Mouse (Mus musculus) frontal cortex, adult 2 months (tissue): Measurements from ENCODE around the gene Ppp2r5e. TPM values are rescaled to one million over a fixed set of nuclear protein-coding genes. Genes with fewer than 3 reads are reported as not detected.

Experiments
- DNase-seq, 2 experiments: peaks; one replicate each; pipeline ENCODE4 v3.0.0; 2022; ENCODE audit warnings: low spot score in 1 of 2; ENCODE audit errors: extremely low spot score in 1 of 2
- polyA plus RNA-seq: library from polyadenylated mRNA; depleted of rRNA; stranded (reverse); fragments of >200 nt; gene quantifications from 2 replicates; pipeline ENCODE4 v1.2.3, GENCODE M21; 2012; rRNA removed

The Ppp2r5e gene
- polyA plus RNA-seq = 35.9 and 40.9 TPM in 2 replicates

DNA sequence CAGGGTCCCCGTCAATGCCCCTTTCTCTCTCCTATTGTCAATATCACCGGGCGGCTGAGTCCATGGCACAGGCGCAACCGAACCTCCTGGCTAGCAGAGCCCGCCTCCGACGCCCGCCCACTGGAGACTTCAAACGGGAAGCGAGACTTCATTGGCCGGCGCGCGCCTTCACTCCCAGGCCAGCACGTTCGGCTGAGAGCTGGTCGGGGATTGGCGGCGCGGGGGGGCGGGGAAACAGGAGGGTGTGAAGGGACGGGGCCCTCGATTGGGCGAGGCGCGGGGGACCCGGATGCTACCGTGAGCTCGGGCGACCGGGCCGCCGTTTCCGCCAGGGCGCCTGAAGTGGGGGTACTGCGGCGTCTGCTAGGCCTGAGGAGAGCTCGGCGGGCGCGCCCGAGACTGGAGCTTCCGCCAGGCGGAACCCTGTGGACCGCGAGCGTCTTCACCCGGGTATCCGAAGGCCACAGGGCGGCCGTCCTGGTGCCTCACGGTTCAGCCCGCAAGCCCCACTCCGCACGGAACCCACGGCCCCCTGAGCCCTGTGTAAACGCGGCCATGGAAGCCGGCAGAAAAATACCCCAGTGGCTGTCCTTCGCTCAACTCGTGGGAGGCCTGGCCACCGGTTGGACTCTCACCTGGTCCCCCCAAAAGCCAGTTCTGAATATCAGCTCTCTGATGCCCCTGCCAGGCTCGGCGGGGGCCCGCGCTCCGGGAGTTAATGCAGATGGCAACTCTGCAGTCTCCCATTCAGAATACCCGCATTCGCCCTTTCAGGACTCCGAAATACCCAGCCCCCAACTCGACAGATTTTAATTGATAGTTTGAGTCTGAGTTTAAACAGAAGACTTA is at the start of gene Ppp2r5e:
Gene Ppp2r5e (minus strand): TSS at position 92 of the 849 bp plus-strand sequence.
- peak; percentile 97 to 99 for DNase-seq

DNA sequence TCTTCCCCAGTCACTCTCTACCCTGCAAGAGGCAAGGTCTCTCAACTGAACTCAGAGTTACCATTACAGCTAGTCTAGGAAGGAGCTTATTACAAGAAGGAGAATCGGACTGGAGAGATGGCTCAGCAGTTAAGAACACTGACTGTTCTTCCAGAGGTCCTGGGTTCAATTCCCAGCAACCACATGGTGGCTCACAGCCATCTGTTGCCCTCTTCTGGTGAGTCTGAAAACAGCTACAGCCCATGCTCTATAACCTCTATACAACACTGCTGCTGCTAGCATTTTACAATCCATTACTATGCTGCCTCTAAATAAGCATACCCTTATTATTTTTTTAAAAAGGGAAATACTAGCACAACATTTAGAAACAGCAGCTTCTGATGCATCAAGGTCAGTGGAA is 49.7 kb upstream of the Ppp2r5e start:
- DNase-seq = no peak

DNA sequence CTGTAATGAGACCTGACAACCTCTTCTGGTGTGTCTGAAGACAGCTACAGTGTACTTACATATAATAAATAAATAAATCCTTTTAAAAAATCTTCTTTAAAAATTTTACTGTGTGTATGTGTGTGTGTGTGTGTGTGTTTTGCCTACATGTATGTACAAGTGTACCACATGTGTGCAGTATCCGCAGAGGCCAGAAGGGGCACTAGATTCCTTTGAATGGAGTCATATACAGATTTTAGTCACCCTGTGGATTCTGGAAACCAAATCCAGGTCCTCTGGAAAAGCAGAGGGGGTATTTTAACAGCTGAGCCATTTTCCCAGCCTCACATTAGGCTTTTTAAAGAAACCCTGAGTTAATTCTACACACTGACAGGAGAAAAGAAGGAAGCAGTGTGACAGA is 45.7 kb upstream of the Ppp2r5e start:
- no peak for DNase-seq

DNA sequence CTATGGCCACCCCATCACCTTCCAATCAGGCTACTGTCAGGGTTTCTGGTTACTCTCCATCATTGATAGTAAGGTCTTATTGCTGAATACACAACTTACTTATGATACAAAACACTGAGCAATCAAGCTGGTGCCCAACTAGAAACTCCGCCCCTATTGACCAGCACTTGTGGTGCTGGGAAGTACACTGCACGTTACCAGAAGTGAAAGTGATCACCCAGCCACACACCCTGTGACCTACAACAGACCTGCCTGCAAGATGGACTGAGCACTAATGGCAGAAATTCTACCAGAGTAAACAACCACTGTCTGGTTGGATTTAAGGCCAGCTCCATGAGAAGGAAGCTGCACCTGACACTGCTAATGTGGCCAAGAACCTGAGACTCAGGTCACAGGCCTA is 42.3 kb upstream of the Ppp2r5e start:
- DNase-seq = no peak

DNA sequence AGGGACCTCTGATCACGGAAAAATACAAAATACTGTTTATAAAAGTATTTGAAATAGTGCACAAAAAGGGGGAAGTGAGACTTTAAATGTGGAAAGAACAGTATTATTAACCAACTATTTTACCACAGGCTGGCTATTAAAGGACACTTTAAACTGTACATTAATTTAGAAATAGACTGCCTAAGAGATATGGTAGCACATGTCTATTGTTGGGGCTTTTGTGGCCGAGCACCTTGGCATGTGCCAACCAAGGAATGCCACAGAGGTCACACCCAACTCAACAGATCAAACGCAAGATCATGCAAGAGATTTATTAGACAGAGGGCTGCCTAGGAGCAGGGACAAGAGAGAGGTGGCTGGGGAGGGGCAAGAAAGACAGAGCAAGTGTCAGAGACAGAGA is 41.1 kb upstream of the Ppp2r5e start:
- DNase-seq = no peak

DNA sequence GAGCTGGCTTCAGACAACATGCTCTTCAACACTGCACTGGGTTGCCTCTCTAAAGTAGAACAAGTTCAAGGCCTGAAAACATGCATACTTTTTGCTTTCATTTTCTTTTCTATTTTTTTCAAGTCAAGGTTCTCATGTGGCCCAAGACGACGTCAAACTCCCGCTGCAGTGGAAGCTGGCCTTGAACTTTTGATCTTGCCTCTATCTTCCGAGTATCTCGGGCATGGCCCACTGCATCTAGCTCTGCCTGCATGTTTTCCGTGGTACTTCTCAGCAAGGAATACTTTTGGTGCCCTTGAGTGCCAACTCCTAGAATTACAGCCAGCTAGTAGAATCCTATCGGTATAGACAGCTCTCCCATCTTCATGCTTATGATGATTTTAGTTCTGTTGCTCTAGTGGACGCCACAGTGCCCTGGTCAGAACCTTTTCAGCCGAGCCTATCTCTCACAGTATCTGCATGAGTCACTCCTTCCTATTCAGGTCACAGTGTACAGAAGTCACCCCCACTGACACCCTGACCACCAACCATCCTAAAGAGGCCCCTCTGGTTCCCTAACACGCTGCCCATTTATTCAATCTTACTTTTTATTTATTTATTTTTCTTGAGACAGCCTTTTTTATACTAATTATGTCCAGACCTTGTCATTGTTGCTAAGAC is 39.9 kb upstream of the Ppp2r5e start:
- DNase-seq = no peak

DNA sequence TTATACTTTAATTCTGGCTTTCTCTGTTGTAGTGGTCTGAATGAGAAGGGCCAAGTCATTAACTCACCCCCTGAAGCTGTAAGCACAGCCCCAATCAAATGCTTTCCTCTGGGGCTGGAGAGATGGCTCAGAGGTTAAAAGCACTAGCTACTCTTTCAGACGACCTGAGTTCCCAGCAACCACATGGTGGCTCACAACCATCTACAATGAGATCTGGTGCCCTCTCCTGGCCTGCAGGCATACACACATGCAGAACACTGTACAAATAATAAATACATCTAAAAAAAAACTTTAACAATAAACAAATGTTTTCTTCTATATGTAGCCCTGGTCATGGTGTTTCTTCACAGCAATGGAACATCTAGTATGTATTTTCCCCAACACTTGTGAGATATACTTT is 33.6 kb upstream of the Ppp2r5e start:
- no peak for DNase-seq

DNA sequence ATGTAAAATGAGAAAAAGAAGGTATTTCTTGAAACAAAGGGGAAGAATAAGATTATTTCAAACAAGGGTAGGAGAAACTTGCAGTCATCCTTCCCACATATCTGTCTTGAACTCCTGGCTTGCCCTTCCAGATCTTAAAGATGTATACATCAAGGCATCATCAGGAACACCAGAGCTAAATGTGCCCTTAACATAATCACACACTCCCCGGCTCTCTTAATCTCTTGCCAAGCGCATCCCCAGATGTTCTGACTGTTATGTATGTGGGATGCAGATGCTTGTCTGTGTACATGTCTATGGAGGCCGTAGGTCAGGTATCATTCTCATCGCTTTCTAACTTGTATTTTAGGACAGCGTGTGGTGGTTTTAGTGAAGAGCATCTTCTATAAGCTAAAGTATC is 27.2 kb upstream of the Ppp2r5e start:
- no peak for DNase-seq

DNA sequence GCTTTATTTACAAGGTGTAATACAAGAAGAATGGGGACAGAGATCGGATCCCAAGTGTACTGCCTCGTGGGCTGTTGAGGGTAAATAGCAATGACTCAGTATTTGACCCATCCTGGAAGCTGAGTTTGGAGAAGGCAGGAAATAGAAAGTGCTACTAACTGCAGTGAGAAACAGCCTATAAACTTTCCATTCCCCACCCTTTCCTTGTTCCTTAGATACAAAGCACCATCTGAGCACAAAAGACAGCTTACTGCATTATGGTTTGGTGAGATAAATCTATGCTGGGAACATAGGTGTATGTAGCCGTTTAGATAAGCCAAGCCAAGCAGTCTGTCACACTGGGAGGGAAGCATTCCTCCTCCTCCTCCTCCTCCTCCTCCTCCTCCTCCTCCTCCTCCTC is 26.8 kb upstream of the Ppp2r5e start:
- DNase-seq = no peak

DNA sequence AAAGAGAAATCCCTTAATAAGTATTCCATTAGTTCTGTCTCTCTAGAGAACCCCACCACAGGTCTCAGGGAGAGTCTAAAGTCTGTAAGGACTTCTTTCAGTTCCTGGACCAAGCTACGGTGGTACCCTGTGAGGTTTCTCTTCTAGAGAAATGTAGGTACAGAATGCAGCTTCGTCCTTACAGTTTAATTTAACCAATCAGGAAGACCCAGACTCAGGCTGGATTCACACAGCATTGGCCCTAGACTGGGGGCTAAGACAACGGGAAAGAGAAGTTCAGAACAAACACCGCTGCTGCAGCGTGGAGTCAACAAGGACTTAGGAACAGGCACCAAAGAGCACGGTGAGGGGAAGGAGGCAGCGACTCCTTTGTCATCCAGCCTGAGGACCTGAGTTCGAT is 20.8 kb upstream of the Ppp2r5e start:
- no peak for DNase-seq

DNA sequence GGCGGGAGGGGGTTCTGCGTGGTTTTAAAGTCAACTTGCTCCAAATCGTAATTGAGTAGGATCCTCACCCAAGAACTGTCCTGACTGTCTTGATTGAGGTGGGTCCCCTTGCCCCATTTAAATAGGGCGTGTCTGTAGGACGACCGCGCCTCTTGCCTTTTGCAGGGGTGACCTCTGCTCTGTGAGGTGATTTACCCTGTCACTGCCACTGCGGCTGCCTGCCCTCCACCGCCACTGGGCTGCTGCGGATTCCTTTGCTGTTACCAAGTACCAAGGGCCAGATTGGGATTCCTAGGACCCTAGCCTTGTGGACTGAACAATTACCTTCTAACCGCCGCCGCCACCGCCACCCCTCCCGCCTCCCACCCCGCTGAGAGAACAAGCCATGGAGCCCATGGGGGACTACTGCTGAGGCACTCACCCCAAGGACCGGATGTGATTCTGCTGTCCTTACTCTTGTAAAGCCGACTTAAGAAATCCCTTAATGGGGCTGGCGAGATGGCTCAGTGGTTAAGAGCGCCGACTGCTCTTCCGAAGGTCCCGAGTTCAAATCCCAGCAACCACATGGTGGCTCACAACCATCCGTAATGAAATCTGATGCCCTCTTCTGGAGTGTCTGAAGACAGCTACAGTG is 20.2 kb upstream of the Ppp2r5e start:
- DNase-seq = no peak

DNA sequence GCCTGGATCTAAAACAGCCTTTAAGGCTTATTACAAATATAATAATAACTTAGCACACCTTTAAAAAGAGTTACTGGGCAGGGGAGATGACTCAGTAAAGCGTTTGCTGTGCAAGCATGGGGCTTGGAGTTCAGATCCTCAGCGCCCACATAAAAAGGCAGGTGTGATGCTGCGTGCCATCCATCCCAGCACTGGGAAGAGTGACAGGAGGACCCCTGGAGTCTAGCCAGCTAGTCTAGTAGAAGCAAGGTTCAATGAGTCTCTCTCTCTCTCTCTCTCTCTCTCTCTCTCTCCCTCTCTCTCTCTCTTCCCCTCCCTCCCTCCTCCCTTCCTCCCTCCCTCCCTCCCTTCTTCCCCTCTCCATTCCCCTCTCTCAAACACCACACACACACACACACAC is 19.5 kb upstream of the Ppp2r5e start:
- DNase-seq = no peak

DNA sequence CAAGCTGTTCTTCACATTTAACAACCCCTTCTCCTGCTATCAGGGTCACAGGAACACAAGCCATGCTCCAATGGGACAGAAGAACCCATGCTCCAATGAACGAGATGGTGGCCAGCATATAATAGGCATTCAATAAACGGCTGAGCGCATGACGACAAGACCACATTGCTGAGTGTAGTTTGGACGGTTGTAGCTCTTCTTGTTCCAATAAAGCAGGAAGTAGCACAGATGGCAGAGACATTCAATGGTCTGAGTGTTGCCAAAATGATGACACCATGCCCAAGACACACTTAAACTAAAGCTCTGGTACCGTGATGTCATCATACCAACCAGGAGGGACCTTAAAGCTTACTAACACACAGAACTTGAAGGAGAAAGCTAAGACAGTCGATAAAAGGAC is 16.7 kb upstream of the Ppp2r5e start:
- DNase-seq = no peak

DNA sequence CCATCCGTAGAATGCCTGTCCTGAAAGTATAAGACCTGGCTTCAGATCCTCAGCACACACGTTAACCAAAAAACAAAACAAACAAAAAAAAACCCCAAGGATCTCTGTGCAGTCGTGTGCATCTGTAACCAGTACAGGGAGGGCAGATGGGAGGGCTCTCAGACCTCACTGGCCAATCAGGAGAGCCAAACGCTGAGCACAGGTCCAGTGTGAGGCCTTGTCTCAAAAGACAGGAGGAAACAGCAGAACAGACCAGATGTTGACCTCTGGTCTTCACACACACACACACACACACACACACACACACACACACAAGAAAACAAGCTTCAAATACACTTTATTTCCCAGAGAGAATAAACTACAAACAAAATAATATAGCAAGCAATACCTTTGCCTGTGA is 3.4 kb upstream of the Ppp2r5e start:
- no peak for DNase-seq

DNA sequence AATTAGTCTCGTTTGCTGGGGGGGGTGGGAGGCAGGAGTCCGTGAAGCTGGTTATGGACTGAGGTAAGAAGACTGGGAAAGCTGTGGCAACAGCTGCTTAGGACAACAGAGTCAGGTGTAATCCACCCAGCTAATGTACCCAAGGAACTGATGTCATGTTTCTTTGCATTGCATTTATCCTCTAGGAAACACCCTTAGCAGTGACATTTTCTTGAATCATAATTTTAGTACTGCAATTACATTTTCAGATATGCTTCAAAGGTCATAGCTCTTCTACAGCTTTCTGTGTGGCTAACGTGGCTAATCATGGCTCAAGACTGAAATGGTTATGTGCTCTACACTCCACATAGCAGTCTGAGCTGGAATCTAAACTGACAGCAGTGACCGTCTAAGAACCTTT is 2.9 kb upstream of the Ppp2r5e start:
- no peak for DNase-seq

DNA sequence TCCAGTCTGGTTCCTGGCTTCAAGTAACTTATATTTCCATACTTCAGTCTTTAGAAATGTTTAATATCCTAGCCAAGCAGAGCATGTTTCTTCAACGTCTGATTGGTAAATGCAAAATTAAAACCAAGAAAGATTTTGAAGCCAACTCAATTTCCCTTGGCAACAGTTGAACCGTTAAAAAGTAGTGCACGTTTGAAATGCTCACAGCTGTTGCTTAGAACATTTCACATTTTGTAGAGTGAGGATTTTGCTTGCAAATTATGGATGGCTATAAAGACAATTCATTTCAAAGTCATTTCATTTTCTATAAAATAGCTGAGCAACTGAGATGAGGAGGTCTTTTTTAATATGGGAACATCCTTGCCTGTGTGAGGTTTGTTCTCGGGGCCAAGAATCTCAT is 1.7 kb upstream of the Ppp2r5e start:
- peak in 1 of 2 experiments; percentile 55 for DNase-seq

DNA sequence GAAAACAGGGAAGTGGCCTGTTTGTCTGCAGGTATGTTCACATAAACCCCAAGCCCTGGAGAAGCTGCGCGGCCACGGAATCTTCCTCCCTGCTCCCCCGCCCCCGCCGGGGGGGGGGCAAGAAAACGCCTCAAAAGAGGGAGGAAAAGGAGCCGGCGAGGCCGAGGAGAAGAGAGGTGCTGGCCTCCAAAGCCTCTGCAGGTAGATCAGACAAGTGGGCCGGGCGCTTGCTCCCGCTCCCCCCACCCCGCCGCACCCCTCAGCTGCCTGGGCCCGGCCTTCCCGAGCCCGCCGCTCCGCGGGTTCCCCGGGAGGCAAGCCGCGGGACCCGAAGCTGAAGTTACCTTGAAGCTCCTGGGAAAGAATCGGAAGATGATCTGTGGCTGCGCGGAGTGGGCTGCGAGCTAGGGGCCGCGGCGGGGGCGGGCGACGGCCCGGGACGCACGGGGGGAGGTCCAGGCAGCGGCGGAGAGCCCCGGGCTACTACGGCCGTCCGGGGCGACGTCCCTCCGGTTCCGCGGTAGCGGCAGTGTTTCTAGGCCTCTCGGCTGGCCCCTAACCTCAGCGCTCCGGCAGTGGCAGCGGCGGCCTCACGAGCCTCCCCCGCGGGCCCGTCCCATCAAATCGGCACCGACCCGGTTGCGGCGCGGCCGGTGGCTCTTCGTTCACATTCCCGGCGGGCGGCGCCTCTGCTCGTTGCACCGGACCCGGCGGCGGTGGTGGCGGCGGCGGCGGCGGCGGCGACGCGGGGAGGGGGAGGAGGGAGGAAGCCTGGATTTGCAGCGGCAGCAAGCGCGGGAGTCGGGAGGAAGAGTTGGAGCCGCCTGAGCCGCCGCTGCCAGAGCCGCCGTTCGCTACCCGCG is 523 bp downstream of the Ppp2r5e start:
- peak in 1 of 2 experiments; percentile 32 for DNase-seq

DNA sequence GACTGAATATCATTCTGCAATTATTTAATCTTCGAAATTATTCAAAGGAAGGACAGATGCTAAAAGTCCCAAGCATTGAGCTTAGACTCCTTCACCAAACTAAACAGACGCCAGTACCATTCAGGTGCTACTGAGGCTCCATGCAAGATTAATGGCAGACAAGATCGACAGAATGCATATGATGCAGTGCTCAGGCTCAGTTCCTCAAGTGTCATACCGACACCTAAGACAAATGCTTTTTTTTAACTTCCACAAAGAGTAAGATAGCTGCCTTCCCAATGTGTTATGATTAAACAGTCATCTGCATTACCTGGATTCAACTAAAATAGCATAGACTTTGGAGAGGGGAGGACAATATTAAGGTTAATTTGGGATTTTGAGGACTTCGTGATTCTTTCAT is 1.6 kb downstream of the Ppp2r5e start:
- no peak for DNase-seq

DNA sequence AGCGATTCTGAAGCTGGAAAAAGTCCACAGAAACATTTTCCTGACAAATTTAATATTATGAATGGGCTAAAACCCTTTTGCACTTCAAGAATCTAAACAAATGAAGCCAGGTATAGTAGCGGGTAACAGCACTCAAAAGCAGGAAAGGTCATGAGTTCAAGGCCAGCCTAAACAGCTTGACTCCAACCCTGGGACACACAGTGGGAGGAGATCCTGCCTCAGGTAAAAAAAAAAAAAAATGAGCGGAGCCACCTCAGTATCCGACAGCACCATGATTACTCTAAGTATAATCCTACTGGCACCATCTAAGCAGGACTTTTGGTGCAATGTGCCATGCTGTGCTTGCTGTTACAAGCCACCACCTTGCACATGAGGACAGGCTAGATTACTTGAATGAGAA is 2.2 kb downstream of the Ppp2r5e start:
- DNase-seq = no peak

DNA sequence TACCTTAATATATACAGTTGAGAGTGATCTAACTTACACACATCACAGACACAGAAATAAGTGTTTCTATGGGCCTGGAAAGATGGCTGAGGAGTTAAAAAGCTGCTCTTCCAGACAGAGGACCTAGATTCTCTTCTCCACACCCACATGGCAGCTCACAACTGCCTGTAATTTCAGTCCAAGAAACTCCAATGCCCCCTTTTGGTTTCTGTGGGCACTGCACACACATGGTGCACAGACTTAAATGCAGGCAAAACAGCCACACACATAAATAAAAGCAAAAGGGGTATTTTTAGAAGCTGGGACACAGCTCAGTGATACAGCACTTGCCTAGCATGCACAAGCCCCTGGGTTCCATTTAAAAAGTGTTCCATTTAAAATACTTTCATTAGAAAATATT is 8.5 kb downstream of the Ppp2r5e start:
- DNase-seq = no peak

DNA sequence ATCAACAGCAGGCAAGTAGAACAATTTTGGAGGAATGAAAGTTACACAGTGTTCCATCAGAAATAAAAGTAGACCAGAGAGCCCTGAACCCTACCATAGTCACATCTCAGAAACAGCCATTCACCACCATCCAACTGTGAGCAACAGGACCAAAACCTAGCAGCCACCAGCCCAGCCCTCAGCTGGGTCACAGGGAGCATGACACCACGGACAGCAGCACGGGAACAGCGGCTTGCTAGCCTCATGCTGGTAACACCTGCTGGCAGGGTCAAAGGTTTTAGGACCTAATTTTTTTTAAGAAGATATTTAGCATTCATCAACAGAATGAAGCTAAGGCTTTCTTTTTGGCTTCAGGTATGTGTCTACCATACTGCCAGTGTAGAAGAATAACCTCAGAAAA is 12.3 kb downstream of the Ppp2r5e start:
- no peak for DNase-seq
